ENCODE assay signal across 9 mouse cellular contexts in the genomic region with DNA sequence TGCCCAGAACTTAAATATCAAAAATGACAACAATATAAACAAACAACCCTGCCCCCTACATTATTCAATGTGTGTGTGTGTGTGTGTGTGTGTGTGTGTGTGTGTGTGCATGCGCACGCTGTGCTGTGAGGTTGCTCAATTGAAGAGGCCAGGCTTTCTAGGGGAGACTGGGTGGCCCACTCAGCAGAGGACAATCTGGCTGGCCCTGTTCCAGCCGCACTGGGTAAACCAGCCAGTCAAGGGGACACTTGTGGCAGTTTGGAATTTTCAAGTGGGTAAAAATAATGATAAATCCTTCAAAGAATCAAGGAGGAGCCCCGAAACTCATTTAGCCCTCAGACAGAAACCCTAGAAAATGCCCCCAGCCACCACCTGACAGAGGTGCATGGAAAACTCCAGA.
DNase-seq lines count a peak whose midpoint lies in the region; ATAC-seq and TF ChIP-seq lines count a peak whose summit lies in the region.
"Had no signal": no experiment of that assay in that cellular context is flagged by ENCODE, and none has a peak within 500 bp of the region (broad histone marks: within the 10 kb centered on the region; RNA-seq: fewer than 3 reads in every experiment).

No protein-coding gene starts in this region.

- no peak overlapping the region for H3K4me2 ChIP-seq in kidney, embryonic 15.5 days
- H3K4me2 ChIP-seq in embryonic facial prominence, embryonic 12.5 days (replicated peaks), result no peak overlapping the region
- no peak overlapping the region for H3K4me2 ChIP-seq in limb, embryonic 15.5 days

- no peak for TF ChIP-seq CTCF in kidney, adult 2 months (conservative IDR thresholded peaks at IDR 0.05; ENCODE audit: insufficient read depth, insufficient read length, low read depth, low read length)
- TF ChIP-seq CTCF in bone marrow macrophage, adult 2 months (IDR thresholded peaks at IDR 0.05; ENCODE audit: low read depth, low read length), result no peak

- 51% methylated on average over 4 of the region's 4 CpGs for WGBS in kidney, embryonic 15.5 days
- WGBS in kidney, adult 2 months, result 81% methylated on average over 4 of the region's 4 CpGs
- WGBS in embryonic facial prominence, embryonic 12.5 days, result 63% methylated on average over 4 of the region's 4 CpGs
- WGBS in limb, embryonic 15.5 days, result 65% methylated on average over 4 of the region's 4 CpGs

- H3K9ac ChIP-seq in kidney, embryonic 15.5 days, result no peak overlapping the region
- H3K9ac ChIP-seq in embryonic facial prominence, embryonic 12.5 days, result no peak overlapping the region
- 0 out of 2 replicates have a peak overlapping the region, but pooled peaks have one; percentile 26 for H3K9ac ChIP-seq in limb, embryonic 15.5 days

- no peak for DNase-seq in kidney, adult 2 months
- DNase-seq in layer of hippocampus, postnatal 14 days (ENCODE audit: low spot score in 2 of 2), result no peak
- no peak for DNase-seq in adrenal gland, adult 8-10 months
- DNase-seq in frontal cortex, postnatal 10 days (ENCODE audit: low spot score in 2 of 2), result no peak
- DNase-seq: thymus, adult 18-20 months had no signal

- peak overlapping the region; percentile 52; the same call in 1 of the 2 replicates for H3K27ac ChIP-seq in kidney, embryonic 15.5 days
- no peak overlapping the region for H3K27ac ChIP-seq in kidney, adult 2 months (ENCODE audit: insufficient read depth, low read depth, low read length)
- peak overlapping the region; percentile 95 for H3K27ac ChIP-seq in bone marrow macrophage, adult 2 months (ENCODE audit: insufficient read depth, low read depth, low read length)
- peak overlapping the region; percentile 77 for H3K27ac ChIP-seq in embryonic facial prominence, embryonic 12.5 days
- H3K27ac ChIP-seq in limb, embryonic 15.5 days, result peak overlapping the region; percentile 63

- no peak overlapping the region for H3K4me3 ChIP-seq in kidney, embryonic 15.5 days (replicated peaks)
- no peak overlapping the region for H3K4me3 ChIP-seq in kidney, adult 2 months (ENCODE audit: insufficient read depth, low read depth, low read length)
- H3K4me3 ChIP-seq in bone marrow macrophage, adult 2 months (ENCODE audit: insufficient read depth, low read length), result no peak overlapping the region
- H3K4me3 ChIP-seq in embryonic facial prominence, embryonic 12.5 days, result no peak overlapping the region
- H3K4me3 ChIP-seq in limb, embryonic 15.5 days, result no peak overlapping the region

- no peaks in the 10 kb centered on the region for H3K9me3 ChIP-seq in kidney, embryonic 15.5 days (replicated peaks)
- 0 out of 2 replicates have a peak, but pooled peaks cover 4% of the 10 kb centered on the region for H3K9me3 ChIP-seq in embryonic facial prominence, embryonic 12.5 days
- H3K9me3 ChIP-seq in limb, embryonic 15.5 days, result no peaks in the 10 kb centered on the region

- H3K27me3 ChIP-seq in kidney, embryonic 15.5 days, result no peaks in the 10 kb centered on the region
- H3K27me3 ChIP-seq in kidney, adult 2 months (replicated peaks; ENCODE audit: control insufficient read depth, insufficient read depth, low read length), result no peaks in the 10 kb centered on the region
- H3K27me3 ChIP-seq in embryonic facial prominence, embryonic 12.5 days, result no peaks in the 10 kb centered on the region
- no peaks in the 10 kb centered on the region for H3K27me3 ChIP-seq in limb, embryonic 15.5 days

- peaks cover 28% of the 10 kb centered on the region for H3K4me1 ChIP-seq in kidney, embryonic 15.5 days
- peaks cover 3% of the 10 kb centered on the region; the same call in 1 of the 2 replicates for H3K4me1 ChIP-seq in kidney, adult 2 months (ENCODE audit: control insufficient read depth, insufficient read depth, low read length)
- peaks cover 47% of the 10 kb centered on the region for H3K4me1 ChIP-seq in bone marrow macrophage, adult 2 months (ENCODE audit: control insufficient read depth, insufficient read depth, low read length)
- peaks cover 18% of the 10 kb centered on the region for H3K4me1 ChIP-seq in embryonic facial prominence, embryonic 12.5 days
- H3K4me1 ChIP-seq in limb, embryonic 15.5 days, result peaks cover 37% of the 10 kb centered on the region

- no peaks in the 10 kb centered on the region for H3K36me3 ChIP-seq in kidney, embryonic 15.5 days
- H3K36me3 ChIP-seq in kidney, adult 2 months (ENCODE audit: control insufficient read depth, insufficient read depth, low read length), result no peaks in the 10 kb centered on the region
- H3K36me3 ChIP-seq in embryonic facial prominence, embryonic 12.5 days, result no peaks in the 10 kb centered on the region
- H3K36me3 ChIP-seq in limb, embryonic 15.5 days, result no peaks in the 10 kb centered on the region

- TF ChIP-seq POLR2A in kidney, adult 2 months (IDR thresholded peaks at IDR 0.05; ENCODE audit: low read depth, low read length), result no peak
- no peak for TF ChIP-seq POLR2A in bone marrow macrophage, adult 2 months (IDR thresholded peaks at IDR 0.05; ENCODE audit: borderline replicate concordance, low read depth, low read length)

- ATAC-seq in kidney, embryonic 15.5 days (replicated peaks; ENCODE audit: low FRiP score), result peak; percentile 44; the same call in 1 of the 2 replicates
- ATAC-seq in embryonic facial prominence, embryonic 12.5 days (ENCODE audit: insufficient number of reproducible peaks, insufficient read depth, low FRiP score, low TSS enrichment), result 0 out of 2 replicates have a peak, but pooled peaks have one; percentile 75
- ATAC-seq in limb, embryonic 15.5 days (ENCODE audit: insufficient number of reproducible peaks, low FRiP score, low TSS enrichment, low read depth), result no peak
